Mouse (Mus musculus) left cerebral cortex, postnatal 10 days (tissue): ENCODE data around the gene Vmn2r34. TPM values are rescaled to one million over a fixed set of nuclear protein-coding genes. Genes with fewer than 3 reads are reported as not detected.
"Not testable (repeated sequence)": the region's sequence is repeated elsewhere in the genome, so short reads cannot be mapped to it uniquely, and the experiment has no call there.

Experiments used
- DNase-seq, 2 experiments: peaks; one replicate each; pipeline ENCODE4 v3.0.0; 2021 to 2022; ENCODE audit warnings: low spot score in 2 of 2, mixed read lengths in 1 of 2; ENCODE audit errors: extremely low spot score in 1 of 2
- intact Hi-C: fragments of 180-260 bp; cut with DNase I; formaldehyde crosslinking; loops from one replicate; pipeline ENCODE4 v1.15.1; 2025
- total RNA-seq, 2 experiments: library from RNA; stranded (reverse); gene quantifications; 2 replicates each; pipeline ENCODE4 v1.2.3; 2021

The Vmn2r34 gene
- not detected for total RNA-seq

DNA sequence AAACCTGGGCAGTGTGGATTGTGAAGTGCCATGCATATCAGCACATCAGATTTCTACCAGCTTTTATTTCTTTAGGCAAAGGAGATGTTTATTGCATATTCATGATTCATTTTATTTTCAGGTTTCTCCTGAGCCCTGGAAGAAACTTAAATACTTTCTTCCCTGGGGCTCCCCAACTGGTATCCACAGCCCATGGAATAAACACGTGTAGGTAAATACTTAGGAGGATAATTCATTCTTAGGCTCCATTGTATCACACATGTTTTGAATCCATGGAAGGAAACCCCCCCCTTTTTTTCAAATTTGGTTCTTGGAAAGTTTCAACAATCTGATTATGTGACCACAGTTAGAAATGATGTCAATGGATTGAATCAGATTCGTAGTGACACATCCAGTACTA lies at the start of gene Vmn2r34:
Gene Vmn2r34 (minus strand): TSS at position 101 of the 400 bp plus-strand sequence.
- intact Hi-C loops: not testable (repeated sequence)

DNA sequence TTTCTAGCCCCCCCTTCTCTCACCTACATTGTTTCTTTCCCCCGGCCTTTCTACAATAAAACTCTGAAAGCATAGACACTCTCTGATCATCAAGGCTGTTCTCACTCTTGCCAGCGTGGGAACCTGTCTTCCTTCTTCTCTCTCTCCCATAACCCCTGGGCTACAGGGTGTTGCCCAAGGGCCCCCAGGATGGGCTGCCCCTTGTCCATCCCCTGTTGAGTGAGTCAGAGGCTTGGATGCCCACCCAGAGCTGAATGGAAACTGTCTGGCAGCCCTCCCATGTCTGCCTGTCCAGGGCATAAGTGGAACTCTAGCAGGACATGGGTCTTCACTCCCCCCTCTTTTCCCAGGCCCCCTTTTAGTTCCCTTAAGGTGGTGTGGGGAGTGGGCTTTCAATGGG lies 15.3 kb downstream of the Vmn2r34 start:
- intact Hi-C loops: not testable (repeated sequence)
- peak in 1 of 2 experiments; percentile 7 for DNase-seq

More for the DNA sequence above, at the start of gene Vmn2r34:
- not testable (repeated sequence) for DNase-seq

Other genes with a start within 250 kb of the Vmn2r34 start
- not detected for gene Vmn2r32, start 209.5 kb downstream of the Vmn2r34 start, total RNA-seq
- gene Vmn2r33, start 122.7 kb downstream of the Vmn2r34 start, total RNA-seq: not detected
- gene Vmn2r35, start 130.4 kb upstream of the Vmn2r34 start, total RNA-seq: not detected
- not detected for gene Vmn2r36, start 213.0 kb upstream of the Vmn2r34 start, total RNA-seq